Mouse (Mus musculus) R1 (cell line): ENCODE data around the gene Olfr1443.

ENCODE experiments used
- DNase-seq: peaks from one replicate; pipeline ENCODE4 v3.0.0-alpha.2; 2018; ENCODE audit warnings: low read depth, low spot score

Olfr1443 gene

GRCm38 (mm10) chr19:12731950-12732349, 54.0 kb downstream of the Olfr1443 start:
- peak; percentile 78 for DNase-seq
